Mouse (Mus musculus) G1E (cell line): Measurements from ENCODE around the gene Trarg1.

Source experiments
- CTCF ChIP-seq: IDR thresholded peaks from 2 replicates; pipeline ENCODE4 v1.5.1; 2012; ENCODE audit warnings: low read depth, low read length, inconsistent platforms, mixed read lengths
- GATA1 ChIP-seq: IDR thresholded peaks from 2 replicates; pipeline ENCODE4 v1.6.1; 2012; ENCODE audit warnings: borderline replicate concordance, low read length, inconsistent platforms, mixed read lengths
- GATA2 ChIP-seq: IDR thresholded peaks from 2 replicates; pipeline ENCODE4 v1.6.1; 2012; ENCODE audit warnings: low read depth, low read length, inconsistent platforms, borderline replicate concordance
- POLR2AphosphoS5 ChIP-seq: IDR thresholded peaks from 2 replicates; pipeline ENCODE4 v1.6.1; 2012; ENCODE audit warnings: low read depth, low read length, inconsistent platforms; ENCODE audit not compliant: insufficient replicate concordance
- TAL1 ChIP-seq: conservative IDR thresholded peaks from 2 replicates; pipeline ENCODE4 v1.6.1; 2012; ENCODE audit warnings: low read depth, low read length, inconsistent platforms, mixed read lengths

DNA sequence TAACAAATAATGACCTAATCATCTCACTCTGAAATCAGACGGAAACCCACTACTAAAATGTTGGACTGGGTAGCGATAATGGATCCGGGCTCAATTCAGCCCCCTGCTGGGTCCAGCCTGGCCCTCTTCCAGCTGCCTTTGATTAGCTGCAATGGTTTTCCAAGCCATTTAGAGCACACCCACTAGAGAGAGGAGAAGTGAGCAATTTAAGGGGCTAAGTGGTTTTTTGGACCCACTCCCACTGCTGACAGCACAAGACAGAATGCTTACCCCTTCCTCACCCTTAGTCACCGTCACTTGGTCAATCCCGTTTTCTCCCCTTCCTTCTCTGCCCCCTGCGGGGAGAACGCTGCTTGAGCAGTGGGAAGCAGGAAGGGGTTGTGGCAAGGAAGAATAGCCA, 32.5 kb upstream of the Trarg1 start:
- TF ChIP-seq CTCF (no peak), GATA1 (no peak), GATA2 (no peak), POLR2AphosphoS5 (no peak), TAL1 (no peak)
